Mouse (Mus musculus): ENCODE measurements around the gene Serpina16. TPM values are rescaled to one million over a fixed set of nuclear protein-coding genes. Genes with fewer than 3 reads are reported as not detected.

Gene Serpina16
- not detected in 2 replicates for polyA plus RNA-seq (2011; ENCODE audit: insufficient read length, low read depth, missing spikeins)

- no peak within 1 kb of the TSS for H3K4me3 ChIP-seq (ENCODE audit: insufficient read depth, low read length)
- no peaks in the 10 kb centered on the region for H3K4me1 ChIP-seq (ENCODE audit: control insufficient read depth, insufficient read depth, low read length)
- TF ChIP-seq POLR2A (IDR thresholded peaks at IDR 0.05; ENCODE audit: low read depth, low read length) = no peak
- no peak for TF ChIP-seq CTCF (IDR thresholded peaks at IDR 0.05; ENCODE audit: borderline replicate concordance, insufficient read depth, low read length)
- H3K27ac ChIP-seq (ENCODE audit: insufficient read depth, low read length) = no peak within 1 kb of the TSS
Measured at GRCm38 (mm10) chr12:103676039-103676438, at the start of gene Serpina16. Gene Serpina16 (minus strand): TSS chr12:103676139.

DNA sequence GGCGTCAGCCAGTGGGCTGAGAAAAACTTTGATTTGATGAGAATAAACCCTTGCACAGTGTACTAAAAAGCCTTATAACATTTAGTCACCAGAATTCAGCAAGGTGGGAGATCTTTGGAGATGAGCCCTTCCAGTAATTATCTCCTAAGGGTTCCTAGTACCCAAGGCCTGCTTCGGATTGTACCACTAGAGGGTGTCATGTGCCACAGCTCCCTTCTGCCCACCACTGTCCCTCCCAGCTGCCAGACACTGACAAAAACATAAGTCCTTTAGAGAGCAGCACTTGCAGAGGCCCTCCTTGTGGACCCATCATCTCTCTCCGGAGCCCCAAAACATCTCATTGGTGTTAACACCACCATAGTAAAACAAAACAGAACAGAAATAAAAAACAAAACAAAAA is 35.6 kb upstream of the Serpina16 start:
- Histone ChIP-seq H3K27ac (ENCODE audit: insufficient read depth, low read length) (no peak overlapping the region), H3K4me3 (ENCODE audit: insufficient read depth, low read length) (no peak overlapping the region), H3K4me1 (ENCODE audit: control insufficient read depth, insufficient read depth, low read length) (no peaks in the 10 kb centered on the region)
- no peak for TF ChIP-seq POLR2A (IDR thresholded peaks at IDR 0.05; ENCODE audit: low read depth, low read length)
- TF ChIP-seq CTCF (IDR thresholded peaks at IDR 0.05; ENCODE audit: borderline replicate concordance, insufficient read depth, low read length) = peak; percentile 19; the same call in 1 of the 2 replicates

- Histone ChIP-seq H3K4me3 (ENCODE audit: insufficient read depth, low read length) (no peak overlapping the region), H3K4me1 (ENCODE audit: control insufficient read depth, insufficient read depth, low read length) (no peaks in the 10 kb centered on the region), H3K27ac (ENCODE audit: insufficient read depth, low read length) (no peak overlapping the region)
- TF ChIP-seq CTCF (IDR thresholded peaks at IDR 0.05; ENCODE audit: borderline replicate concordance, insufficient read depth, low read length) (no peak), POLR2A (IDR thresholded peaks at IDR 0.05; ENCODE audit: low read depth, low read length) (no peak)
Measured at GRCm38 (mm10) chr12:103710405-103710804, 34.5 kb upstream of the Serpina16 start.

GRCm38 (mm10) chr12:103706113-103706512 is 30.2 kb upstream of the Serpina16 start:
- no peak overlapping the region for H3K27ac ChIP-seq (ENCODE audit: insufficient read depth, low read length)
- no peak overlapping the region for H3K4me3 ChIP-seq (ENCODE audit: insufficient read depth, low read length)
- no peak for TF ChIP-seq CTCF (IDR thresholded peaks at IDR 0.05; ENCODE audit: borderline replicate concordance, insufficient read depth, low read length)
- TF ChIP-seq POLR2A (IDR thresholded peaks at IDR 0.05; ENCODE audit: low read depth, low read length) = no peak
- no peaks in the 10 kb centered on the region for H3K4me1 ChIP-seq (ENCODE audit: control insufficient read depth, insufficient read depth, low read length)

DNA sequence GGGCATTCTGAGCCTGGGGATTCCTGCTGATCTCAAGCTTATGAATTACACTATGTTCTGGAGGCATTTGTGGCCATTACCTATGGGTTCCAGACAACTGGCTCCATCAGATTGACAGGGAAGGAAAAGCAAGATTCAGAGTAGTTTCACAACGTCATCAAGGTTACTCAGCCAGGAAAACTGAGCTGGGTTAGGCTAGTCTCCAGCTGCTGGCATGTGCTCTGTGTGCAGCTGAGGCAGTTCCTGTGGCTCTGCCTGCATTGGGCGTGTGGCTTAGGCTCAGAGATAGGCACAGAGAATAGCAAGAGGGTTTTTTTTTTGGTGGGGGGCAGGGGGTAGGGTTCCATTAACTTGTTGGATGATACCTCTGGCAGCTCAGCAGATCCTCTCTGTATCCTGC is 29.6 kb upstream of the Serpina16 start:
- Histone ChIP-seq H3K4me3 (ENCODE audit: insufficient read depth, low read length) (no peak overlapping the region), H3K4me1 (ENCODE audit: control insufficient read depth, insufficient read depth, low read length) (no peaks in the 10 kb centered on the region), H3K27ac (ENCODE audit: insufficient read depth, low read length) (no peak overlapping the region)
- TF ChIP-seq POLR2A (IDR thresholded peaks at IDR 0.05; ENCODE audit: low read depth, low read length) (no peak), CTCF (IDR thresholded peaks at IDR 0.05; ENCODE audit: borderline replicate concordance, insufficient read depth, low read length) (no peak)

- TF ChIP-seq CTCF (IDR thresholded peaks at IDR 0.05; ENCODE audit: borderline replicate concordance, insufficient read depth, low read length) (no peak), POLR2A (IDR thresholded peaks at IDR 0.05; ENCODE audit: low read depth, low read length) (no peak)
- no peak overlapping the region for H3K27ac ChIP-seq (ENCODE audit: insufficient read depth, low read length)
- no peaks in the 10 kb centered on the region for H3K4me1 ChIP-seq (ENCODE audit: control insufficient read depth, insufficient read depth, low read length)
- H3K4me3 ChIP-seq (ENCODE audit: insufficient read depth, low read length) = no peak overlapping the region
Measured at GRCm38 (mm10) chr12:103700144-103700750, 24.3 kb upstream of the Serpina16 start.

DNA sequence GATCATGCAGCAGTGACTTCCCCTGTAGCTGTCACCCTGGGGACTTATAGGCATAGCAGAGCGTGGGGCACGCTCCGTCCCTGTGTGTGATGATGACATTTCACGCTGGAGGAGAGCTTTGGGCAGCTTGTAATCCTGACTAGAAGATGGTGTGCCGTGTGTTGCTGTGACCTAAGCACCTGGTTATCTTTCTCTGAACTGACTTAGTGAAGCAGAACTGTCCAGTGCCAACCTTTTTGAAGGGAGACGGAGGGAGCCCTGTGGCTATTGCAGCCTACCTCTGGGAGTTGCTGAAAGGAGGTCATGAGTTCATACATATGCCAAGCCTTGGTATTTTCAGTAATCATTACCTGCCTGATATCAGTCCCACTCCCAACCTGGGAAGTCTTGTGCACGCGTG is 19.5 kb upstream of the Serpina16 start, which contains the start of gene Serpina1f:
Gene Serpina1f (minus strand): TSS at position 101 of the 400 bp plus-strand sequence.
- H3K27ac ChIP-seq (ENCODE audit: insufficient read depth, low read length) = no peak within 1 kb of the TSS
- TF ChIP-seq CTCF (IDR thresholded peaks at IDR 0.05; ENCODE audit: borderline replicate concordance, insufficient read depth, low read length) (no peak), POLR2A (IDR thresholded peaks at IDR 0.05; ENCODE audit: low read depth, low read length) (no peak)
- H3K4me3 ChIP-seq (ENCODE audit: insufficient read depth, low read length) = no peak within 1 kb of the TSS
- H3K4me1 ChIP-seq (ENCODE audit: control insufficient read depth, insufficient read depth, low read length) = no peaks in the 10 kb centered on the region

DNA sequence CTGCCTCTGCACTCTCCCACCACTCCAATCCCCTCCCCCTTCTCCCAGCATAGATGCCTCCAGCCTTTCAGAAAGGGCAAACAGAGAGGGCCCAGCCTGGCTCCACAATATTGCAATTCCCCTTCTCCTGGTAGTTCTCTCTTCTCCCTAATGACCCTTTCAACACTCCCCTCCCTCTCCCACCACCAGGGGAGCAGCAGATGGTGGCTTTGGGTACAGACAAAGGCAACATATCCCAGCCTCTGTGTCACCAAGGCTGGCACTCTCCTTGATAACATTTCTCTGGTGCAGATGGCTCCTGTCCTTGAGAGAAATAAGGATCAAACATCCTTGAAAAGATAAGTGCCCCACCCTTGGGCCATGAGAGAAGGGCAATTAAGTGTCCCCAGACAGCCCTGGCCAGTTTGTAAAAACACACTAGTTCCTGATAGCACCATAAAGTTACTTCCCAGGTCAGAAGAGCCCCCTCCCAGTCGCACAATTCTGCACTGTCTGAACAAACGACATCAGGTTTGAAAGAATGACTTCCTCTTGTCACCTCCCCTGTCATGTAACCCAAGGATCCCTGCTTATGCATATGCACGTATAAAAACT is 12.4 kb upstream of the Serpina16 start:
- Histone ChIP-seq H3K4me1 (ENCODE audit: control insufficient read depth, insufficient read depth, low read length) (peaks cover 2% of the 10 kb centered on the region; the same call in 1 of the 2 replicates), H3K27ac (ENCODE audit: insufficient read depth, low read length) (no peak overlapping the region), H3K4me3 (ENCODE audit: insufficient read depth, low read length) (no peak overlapping the region)
- TF ChIP-seq CTCF (IDR thresholded peaks at IDR 0.05; ENCODE audit: borderline replicate concordance, insufficient read depth, low read length) (no peak), POLR2A (IDR thresholded peaks at IDR 0.05; ENCODE audit: low read depth, low read length) (no peak)

- no peak overlapping the region for H3K4me3 ChIP-seq (ENCODE audit: insufficient read depth, low read length)
- H3K4me1 ChIP-seq (ENCODE audit: control insufficient read depth, insufficient read depth, low read length) = peaks cover 5% of the 10 kb centered on the region; the same call in 1 of the 2 replicates
- TF ChIP-seq POLR2A (IDR thresholded peaks at IDR 0.05; ENCODE audit: low read depth, low read length) (no peak), CTCF (IDR thresholded peaks at IDR 0.05; ENCODE audit: borderline replicate concordance, insufficient read depth, low read length) (no peak)
- no peak overlapping the region for H3K27ac ChIP-seq (ENCODE audit: insufficient read depth, low read length)
Measured at GRCm38 (mm10) chr12:103687021-103687420, 11.1 kb upstream of the Serpina16 start.

- H3K27ac ChIP-seq (ENCODE audit: insufficient read depth, low read length) = no peak overlapping the region
- H3K4me1 ChIP-seq (ENCODE audit: control insufficient read depth, insufficient read depth, low read length) = peaks cover 5% of the 10 kb centered on the region; the same call in 1 of the 2 replicates
- no peak overlapping the region for H3K4me3 ChIP-seq (ENCODE audit: insufficient read depth, low read length)
- TF ChIP-seq CTCF (IDR thresholded peaks at IDR 0.05; ENCODE audit: borderline replicate concordance, insufficient read depth, low read length) = no peak
- no peak for TF ChIP-seq POLR2A (IDR thresholded peaks at IDR 0.05; ENCODE audit: low read depth, low read length)
Measured at GRCm38 (mm10) chr12:103686050-103686449, 10.1 kb upstream of the Serpina16 start.
